Mouse (Mus musculus): ENCODE measurements around the gene Qrfp. TPM values are rescaled to one million over a fixed set of nuclear protein-coding genes. Genes with fewer than 3 reads are reported as not detected.

Gene Qrfp
- not detected in 2 replicates for polyA plus RNA-seq (2014; fragmentation: Nextera tagmentation; extraction: Ambion mirVana)

DNA sequence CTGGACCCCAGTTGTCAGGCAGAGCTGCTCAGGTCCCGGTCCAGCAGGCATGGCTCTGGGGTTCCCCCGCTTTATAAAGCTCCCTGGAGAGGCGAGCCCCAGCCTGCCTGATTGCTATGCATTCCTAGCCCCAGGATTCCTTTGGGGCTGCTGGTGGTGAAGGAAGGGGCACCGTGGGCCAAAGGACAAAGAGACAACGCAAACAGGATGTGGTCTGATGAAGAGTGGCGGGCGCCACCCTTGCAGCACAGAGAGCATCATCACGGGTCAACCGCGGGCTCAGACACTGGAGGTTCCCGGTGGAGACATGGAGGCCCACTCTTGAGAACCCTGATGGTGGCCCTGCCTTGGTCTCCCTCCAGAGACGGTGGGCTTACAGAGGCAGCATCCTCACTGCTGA, at the start of gene Qrfp:
Gene Qrfp, minus strand, starts transcription at position 137 of the 400 bp plus-strand sequence.
- H3K9me3 ChIP-seq (ENCODE audit: control insufficient read depth, low read length): no peaks in the 10 kb centered on the region
- H3K9ac ChIP-seq: 0 out of 2 replicates have a peak within 1 kb of the TSS, but pooled peaks have one; percentile 50
- 40% methylated on average over 12 of the region's 12 CpGs for WGBS

DNA sequence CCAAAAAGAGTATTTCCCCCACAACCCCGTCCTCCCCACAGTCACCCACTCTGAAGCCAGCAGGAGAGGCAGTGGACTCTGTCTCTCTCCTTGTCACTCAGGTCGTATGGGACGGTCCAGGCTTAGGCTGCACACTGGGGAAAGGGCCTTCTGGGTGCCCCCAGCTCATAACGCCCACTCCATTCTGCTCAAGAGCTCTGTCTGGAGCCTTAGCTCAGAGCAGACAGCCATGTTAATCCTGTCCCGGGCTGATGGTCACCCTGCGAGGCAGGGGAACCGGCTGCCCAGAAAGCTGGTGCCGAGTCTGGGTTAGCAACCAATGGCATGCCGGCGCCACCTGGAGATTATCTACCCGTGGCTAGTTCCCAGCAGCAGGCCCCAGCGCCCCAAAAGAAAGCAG, 48.1 kb upstream of the Qrfp start:
- H3K27me3 ChIP-seq (ENCODE audit: control insufficient read depth, insufficient read depth, low read length): no peaks in the 10 kb centered on the region; the same call in 1 of the 2 replicates
- H3K4me1 ChIP-seq (replicated peaks; ENCODE audit: control insufficient read depth, insufficient read depth, low read length): peaks cover 25% of the 10 kb centered on the region
- 14% methylated on average over 12 of the region's 12 CpGs for WGBS
- H3K9ac ChIP-seq: no peak overlapping the region
- ATAC-seq (ENCODE audit: low FRiP score) (0 out of 2 replicates have a peak, but pooled peaks have one; percentile 32), DNase-seq (ENCODE audit: low spot score) (no peak)
- no peak overlapping the region for H3K27ac ChIP-seq
- H3K4me2 ChIP-seq (replicated peaks): 0 out of 2 replicates have a peak overlapping the region, but pooled peaks have one; percentile 6
- no peaks in the 10 kb centered on the region for H3K9me3 ChIP-seq (ENCODE audit: control insufficient read depth, low read length)
- no peaks in the 10 kb centered on the region for H3K36me3 ChIP-seq (replicated peaks; ENCODE audit: control insufficient read depth, insufficient read depth)
- no peak overlapping the region for H3K4me3 ChIP-seq (replicated peaks; ENCODE audit: low read length)

More for the DNA sequence above, at the start of gene Qrfp:
- Histone ChIP-seq H3K4me3 (replicated peaks; ENCODE audit: low read length) (no peak within 1 kb of the TSS), H3K36me3 (replicated peaks; ENCODE audit: control insufficient read depth, insufficient read depth) (no peaks in the 10 kb centered on the region), H3K27me3 (ENCODE audit: control insufficient read depth, insufficient read depth, low read length) (no peaks in the 10 kb centered on the region), H3K4me2 (replicated peaks) (no peak within 1 kb of the TSS), H3K4me1 (replicated peaks; ENCODE audit: control insufficient read depth, insufficient read depth, low read length) (peaks cover 47% of the 10 kb centered on the region), H3K27ac (no peak within 1 kb of the TSS; the same call in 1 of the 2 replicates)
- DNase-seq (ENCODE audit: low spot score) (no peak), ATAC-seq (ENCODE audit: low FRiP score) (no peak)

DNA sequence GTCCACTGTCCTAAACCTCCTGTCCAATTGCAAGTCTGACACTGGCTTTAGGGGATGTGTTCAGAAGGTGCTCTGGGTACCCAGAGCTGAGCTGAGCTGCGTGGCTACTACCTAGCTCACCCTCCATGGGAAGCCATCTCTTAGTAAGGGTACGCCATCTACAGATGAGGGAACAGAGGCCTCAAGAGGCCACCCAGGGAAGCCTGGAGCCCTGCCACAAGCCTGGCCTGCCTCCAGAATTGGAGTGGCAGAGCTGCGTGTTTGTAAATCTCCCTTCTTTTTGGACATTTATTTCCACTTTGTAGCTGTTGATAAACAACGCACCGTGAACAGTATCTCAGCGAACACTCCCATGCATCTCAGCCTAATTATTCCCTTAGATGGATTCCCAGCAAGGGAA, 46.8 kb upstream of the Qrfp start:
- Histone ChIP-seq H3K4me3 (replicated peaks; ENCODE audit: low read length) (no peak overlapping the region), H3K36me3 (replicated peaks; ENCODE audit: control insufficient read depth, insufficient read depth) (no peaks in the 10 kb centered on the region), H3K9me3 (ENCODE audit: control insufficient read depth, low read length) (no peaks in the 10 kb centered on the region), H3K27me3 (ENCODE audit: control insufficient read depth, insufficient read depth, low read length) (no peaks in the 10 kb centered on the region; the same call in none of the 2 replicates), H3K4me1 (replicated peaks; ENCODE audit: control insufficient read depth, insufficient read depth, low read length) (peaks cover 25% of the 10 kb centered on the region), H3K9ac (no peak overlapping the region), H3K4me2 (replicated peaks) (no peak overlapping the region), H3K27ac (no peak overlapping the region)
- DNase-seq (ENCODE audit: low spot score) (no peak), ATAC-seq (ENCODE audit: low FRiP score) (no peak)
- WGBS: 55% methylated on average over 6 of the region's 6 CpGs

DNA sequence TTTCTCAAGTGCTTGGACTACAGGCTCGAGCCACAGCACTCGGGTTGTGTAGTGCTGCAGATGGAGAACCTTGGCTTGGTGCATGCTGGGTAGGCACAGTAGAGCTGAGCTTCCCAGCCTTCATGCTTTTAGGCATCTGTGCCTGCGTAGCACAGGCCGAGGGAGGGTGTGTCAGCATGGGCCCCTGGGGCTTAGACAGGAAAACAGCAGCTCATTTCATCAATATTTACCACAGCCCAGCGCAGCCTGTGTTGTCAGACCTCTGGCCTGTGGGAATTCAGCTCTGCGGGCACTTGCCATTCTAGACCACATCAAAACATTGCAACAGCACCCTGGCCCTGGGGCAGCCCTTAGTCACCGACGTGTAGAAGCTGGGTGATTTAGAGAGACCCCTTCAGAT, 45.6 kb upstream of the Qrfp start:
- DNase-seq (ENCODE audit: low spot score): no peak
- no peaks in the 10 kb centered on the region for H3K9me3 ChIP-seq (ENCODE audit: control insufficient read depth, low read length)

DNA sequence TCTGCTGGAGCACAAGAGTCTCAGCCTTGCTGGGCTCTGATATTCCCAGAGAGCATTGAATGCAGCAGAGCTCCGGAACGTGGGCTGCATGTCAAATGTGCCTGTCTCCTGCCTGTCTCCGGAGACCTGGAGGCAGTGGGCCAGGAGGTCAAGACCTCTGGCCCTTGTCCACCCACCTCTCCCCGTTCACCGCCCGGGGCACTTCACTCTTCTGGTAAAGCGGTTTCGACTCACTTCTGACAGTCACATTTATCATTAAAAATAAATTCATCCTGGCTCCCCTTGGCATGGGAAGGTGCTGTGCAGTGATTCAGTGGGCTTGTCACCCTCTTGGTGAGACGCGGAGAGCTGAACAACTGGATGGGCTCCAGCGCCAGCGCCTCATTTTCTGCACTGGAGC, 39.8 kb upstream of the Qrfp start:
- H3K27ac ChIP-seq: no peak overlapping the region; the same call in 1 of the 2 replicates
- peaks cover 28% of the 10 kb centered on the region for H3K27me3 ChIP-seq (ENCODE audit: control insufficient read depth, insufficient read depth, low read length)
- ATAC-seq (ENCODE audit: low FRiP score) (no peak), DNase-seq (ENCODE audit: low spot score) (no peak)
- H3K9ac ChIP-seq: no peak overlapping the region
- H3K36me3 ChIP-seq (replicated peaks; ENCODE audit: control insufficient read depth, insufficient read depth): no peaks in the 10 kb centered on the region
- no peak overlapping the region for H3K4me2 ChIP-seq (replicated peaks)
- no peak overlapping the region for H3K4me3 ChIP-seq (replicated peaks; ENCODE audit: low read length)
- 30% methylated on average over 12 of the region's 12 CpGs for WGBS
- H3K4me1 ChIP-seq (replicated peaks; ENCODE audit: control insufficient read depth, insufficient read depth, low read length): peaks cover 10% of the 10 kb centered on the region; the same call in 1 of the 2 replicates
- no peaks in the 10 kb centered on the region for H3K9me3 ChIP-seq (ENCODE audit: control insufficient read depth, low read length)

More for the DNA sequence above, 45.6 kb upstream of the Qrfp start:
- peaks cover 25% of the 10 kb centered on the region for H3K4me1 ChIP-seq (replicated peaks; ENCODE audit: control insufficient read depth, insufficient read depth, low read length)
- no peak overlapping the region for H3K4me2 ChIP-seq (replicated peaks)
- WGBS: 59% methylated on average over 8 of the region's 8 CpGs
- no peak for ATAC-seq (ENCODE audit: low FRiP score)
- H3K36me3 ChIP-seq (replicated peaks; ENCODE audit: control insufficient read depth, insufficient read depth): no peaks in the 10 kb centered on the region
- no peak overlapping the region for H3K27ac ChIP-seq
- no peak overlapping the region for H3K9ac ChIP-seq
- H3K4me3 ChIP-seq (replicated peaks; ENCODE audit: low read length): no peak overlapping the region
- H3K27me3 ChIP-seq (ENCODE audit: control insufficient read depth, insufficient read depth, low read length): no peaks in the 10 kb centered on the region; the same call in none of the 2 replicates

DNA sequence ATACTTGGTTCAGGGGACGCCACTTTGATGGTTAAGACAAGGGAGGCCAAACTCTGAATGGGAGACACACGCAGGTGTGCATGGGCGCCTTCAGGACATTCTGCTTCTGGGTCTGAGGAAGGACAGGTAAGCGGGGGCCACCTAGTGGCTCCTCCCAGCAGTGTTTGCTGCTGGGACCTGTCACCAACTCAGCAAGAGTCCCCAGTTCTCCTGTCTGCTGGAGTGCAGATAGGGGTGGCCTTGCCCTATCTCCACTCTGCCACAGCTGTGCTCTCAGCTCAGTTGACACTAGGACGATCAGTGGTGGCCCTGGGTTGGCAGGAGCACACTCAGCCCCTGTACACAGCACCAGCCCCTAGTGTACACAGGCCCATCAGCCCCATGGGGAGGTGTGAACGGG, 37.5 kb upstream of the Qrfp start:
- H3K27ac ChIP-seq: no peak overlapping the region
- no peaks in the 10 kb centered on the region for H3K36me3 ChIP-seq (replicated peaks; ENCODE audit: control insufficient read depth, insufficient read depth)
- H3K27me3 ChIP-seq (ENCODE audit: control insufficient read depth, insufficient read depth, low read length): peaks cover 33% of the 10 kb centered on the region
- DNase-seq (ENCODE audit: low spot score) (no peak), ATAC-seq (ENCODE audit: low FRiP score) (no peak; the same call in 1 of the 2 replicates)
- no peak overlapping the region for H3K4me2 ChIP-seq (replicated peaks)
- WGBS: 26% methylated on average over 6 of the region's 6 CpGs
- H3K4me1 ChIP-seq (replicated peaks; ENCODE audit: control insufficient read depth, insufficient read depth, low read length): peaks cover 10% of the 10 kb centered on the region; the same call in 1 of the 2 replicates
- no peaks in the 10 kb centered on the region for H3K9me3 ChIP-seq (ENCODE audit: control insufficient read depth, low read length)
- no peak overlapping the region for H3K9ac ChIP-seq
- no peak overlapping the region for H3K4me3 ChIP-seq (replicated peaks; ENCODE audit: low read length)

DNA sequence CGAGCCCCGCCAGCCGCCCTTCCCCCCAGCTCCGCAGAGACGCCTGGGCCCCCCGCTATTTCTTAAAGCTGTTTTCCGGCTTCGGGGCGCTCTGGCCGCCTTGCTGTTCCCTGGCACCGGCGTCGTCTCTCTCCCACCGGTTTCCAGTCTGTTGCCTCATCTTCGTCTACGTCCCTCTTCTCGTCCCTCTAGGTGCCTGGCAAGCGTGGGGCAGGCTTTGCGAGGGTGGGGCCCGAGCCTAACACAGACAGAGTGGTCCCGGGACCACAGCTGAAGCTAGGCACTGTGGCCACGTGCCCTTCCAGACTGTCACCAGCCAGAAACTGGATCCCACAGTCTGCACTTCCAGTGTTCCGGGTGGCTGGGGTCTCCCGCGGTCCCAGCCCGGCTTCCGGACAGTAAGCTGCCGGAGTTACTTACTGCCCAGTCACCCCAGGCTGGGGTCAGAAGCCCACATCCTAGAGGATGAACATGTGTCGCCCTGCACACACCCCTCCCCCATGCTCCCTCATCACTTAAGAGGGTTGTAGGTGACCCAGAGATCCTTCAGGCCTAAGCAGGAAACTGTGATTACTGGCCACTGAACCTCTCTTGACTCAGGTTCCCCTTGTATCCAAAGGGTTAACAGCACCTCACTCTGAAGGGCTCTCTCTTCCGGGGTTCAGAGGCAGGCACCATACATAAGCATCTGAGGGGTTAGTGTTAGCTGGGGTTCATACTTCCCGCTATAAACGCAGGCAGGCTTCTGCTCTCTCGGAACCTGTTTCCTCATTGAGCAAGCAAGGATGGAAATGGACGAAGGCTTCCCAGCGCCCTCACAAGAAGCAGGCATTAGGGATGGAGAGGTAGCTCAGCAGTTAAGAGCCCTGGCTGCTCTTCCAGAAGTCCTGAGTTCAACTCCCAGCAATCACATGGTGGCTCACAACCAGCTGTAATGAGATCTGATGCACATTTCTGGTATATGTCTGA, 36.6 kb upstream of the Qrfp start:
- DNase-seq (ENCODE audit: low spot score) (no peak), ATAC-seq (ENCODE audit: low FRiP score) (no peak)
- no peaks in the 10 kb centered on the region for H3K36me3 ChIP-seq (replicated peaks; ENCODE audit: control insufficient read depth, insufficient read depth)
- H3K4me2 ChIP-seq (replicated peaks): peak overlapping the region; percentile 93
- H3K27me3 ChIP-seq (ENCODE audit: control insufficient read depth, insufficient read depth, low read length): peaks cover 33% of the 10 kb centered on the region
- H3K4me1 ChIP-seq (replicated peaks; ENCODE audit: control insufficient read depth, insufficient read depth, low read length): peaks cover 10% of the 10 kb centered on the region; the same call in 1 of the 2 replicates
- WGBS: 3% methylated on average over 35 of the region's 35 CpGs
- no peak overlapping the region for H3K27ac ChIP-seq
- H3K9me3 ChIP-seq (ENCODE audit: control insufficient read depth, low read length): no peaks in the 10 kb centered on the region
- peak overlapping the region; percentile 61 for H3K9ac ChIP-seq
- peak overlapping the region; percentile 53 for H3K4me3 ChIP-seq (replicated peaks; ENCODE audit: low read length)

DNA sequence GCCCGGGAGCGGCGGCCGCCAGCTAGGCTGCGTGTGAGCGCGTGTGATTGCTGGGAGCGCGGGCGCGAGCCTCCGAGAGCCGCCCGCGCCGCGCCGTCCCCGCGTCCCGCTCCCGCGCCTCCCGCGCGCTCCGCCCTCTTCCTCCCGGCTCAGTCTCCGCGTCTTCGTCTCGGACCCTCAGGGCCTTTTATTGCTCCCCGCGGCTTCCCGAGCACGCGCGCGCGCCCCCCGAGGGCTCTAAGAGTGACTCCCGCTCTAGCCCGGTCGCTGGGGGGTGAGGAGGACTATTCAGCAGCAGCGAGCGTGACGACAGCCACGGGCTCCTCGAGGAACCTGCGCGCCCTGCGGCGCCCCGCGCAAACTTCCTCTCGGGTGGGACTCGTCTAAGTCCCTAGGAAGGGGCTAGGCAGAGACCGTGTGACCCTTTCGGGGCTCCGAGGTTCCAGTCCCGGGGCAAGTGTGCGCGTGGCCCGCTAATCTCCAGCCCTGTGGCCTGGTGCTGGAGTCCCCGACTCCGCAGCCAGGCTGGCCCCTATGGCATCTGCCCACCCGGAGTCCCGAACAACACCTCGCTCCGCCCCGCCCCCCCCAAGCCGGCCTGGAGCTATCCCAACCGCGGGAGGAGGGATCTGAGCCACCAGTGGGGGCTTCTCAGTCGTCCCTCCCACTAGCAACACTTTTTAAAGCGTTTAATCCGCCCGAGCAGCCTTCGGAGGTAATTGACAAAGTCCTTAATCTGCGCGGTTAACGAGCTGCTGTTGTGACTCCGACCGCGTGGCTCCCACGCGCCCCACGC, 35.7 kb upstream of the Qrfp start, which contains the start of gene Fibcd1:
Gene Fibcd1, minus strand, starts transcription at position 110 of the 796 bp plus-strand sequence.
- H3K9ac ChIP-seq: peak within 1 kb of the TSS; percentile 61
- H3K27ac ChIP-seq: no peak within 1 kb of the TSS
- ATAC-seq (ENCODE audit: low FRiP score) (0 out of 2 replicates have a peak, but pooled peaks have one; percentile 22), DNase-seq (ENCODE audit: low spot score) (peak; percentile 57)
- peak within 1 kb of the TSS; percentile 53 for H3K4me3 ChIP-seq (replicated peaks; ENCODE audit: low read length)
- H3K4me2 ChIP-seq (replicated peaks): peak within 1 kb of the TSS; percentile 93
- H3K27me3 ChIP-seq (ENCODE audit: control insufficient read depth, insufficient read depth, low read length): peaks cover 33% of the 10 kb centered on the region
- no peaks in the 10 kb centered on the region for H3K9me3 ChIP-seq (ENCODE audit: control insufficient read depth, low read length)
- WGBS: under 1% methylated on average over 74 of the region's 88 CpGs
- H3K36me3 ChIP-seq (replicated peaks; ENCODE audit: control insufficient read depth, insufficient read depth): no peaks in the 10 kb centered on the region
- H3K4me1 ChIP-seq (replicated peaks; ENCODE audit: control insufficient read depth, insufficient read depth, low read length): peaks cover 10% of the 10 kb centered on the region

Measured in hindbrain, embryonic 14.5 days (tissue).